Mouse (Mus musculus) hindbrain, embryonic 11.5 days (tissue): ENCODE measurements around the gene Rfx7. TPM values are rescaled to one million over a fixed set of nuclear protein-coding genes. Genes with fewer than 3 reads are reported as not detected.

Source experiments
- ATAC-seq: fragments of 200-750 bp; cut with Nextera tagmentation; 2 replicates; pipeline ENCODE4 v1.8.0; 2017; ENCODE audit warnings: mild to moderate bottlenecking, moderate TSS enrichment, moderate library complexity; ENCODE audit not compliant: low FRiP score
- DNase-seq: peaks from one replicate; pipeline ENCODE4 v3.0.0-alpha.2; 2015; ENCODE audit warnings: low spot score
- H3K27ac ChIP-seq: fragments of 300-500 bp; sonication (generic); 2 replicates; pipeline ENCODE4 v1.5.1; 2014; ENCODE audit warnings: mild to moderate bottlenecking, low read depth, low read length
- H3K27me3 ChIP-seq: fragments of 300-500 bp; sonication (generic); 2 replicates; pipeline ENCODE4 v1.6.1; 2014; ENCODE audit warnings: mild to moderate bottlenecking, low read length, moderate library complexity, mixed read lengths; ENCODE audit not compliant: control insufficient read depth, insufficient read depth
- H3K36me3 ChIP-seq: fragments of 300-500 bp; sonication (generic); 2 replicates; pipeline ENCODE4 v1.6.1; 2014; ENCODE audit warnings: mild to moderate bottlenecking, low read length, moderate library complexity, mixed read lengths; ENCODE audit not compliant: control insufficient read depth, insufficient read depth
- H3K4me1 ChIP-seq: fragments of 300-500 bp; sonication (generic); replicated peaks from 2 replicates; pipeline ENCODE4 v1.6.1; 2014; ENCODE audit warnings: low read length, mixed read lengths; ENCODE audit not compliant: control insufficient read depth, insufficient read depth
- H3K4me2 ChIP-seq: fragments of 300-500 bp; sonication (generic); replicated peaks from 2 replicates; pipeline ENCODE4 v1.6.1; 2014; ENCODE audit warnings: mild to moderate bottlenecking, low read depth, low read length
- H3K4me3 ChIP-seq: fragments of 300-500 bp; sonication (generic); 2 replicates; pipeline ENCODE4 v1.5.1; 2014; ENCODE audit warnings: low read depth, low read length
- H3K9ac ChIP-seq: fragments of 300-500 bp; sonication (generic); 2 replicates; pipeline ENCODE4 v1.6.1; 2014; ENCODE audit warnings: low read depth, low read length
- H3K9me3 ChIP-seq: fragments of 300-500 bp; sonication (generic); 2 replicates; pipeline ENCODE4 v1.6.1; 2016; ENCODE audit warnings: low read length; ENCODE audit not compliant: control insufficient read depth
- WGBS: fragments of 180-500 bp; shearing (Covaris S2); extraction: QIAGEN DNeasy Blood & Tissue Kit; methylation state at CpG from one replicate; pipeline ENCODE4 v1.1.7; 2014; 5-methylcytosine and 5-hydroxymethylcytosine counted together
- polyA plus RNA-seq: library from polyadenylated mRNA; unstranded; fragments of >200 nt; fragmentation: Nextera tagmentation; extraction: Ambion mirVana; gene quantifications from 2 replicates; pipeline ENCODE4 v1.2.1, GENCODE M21; 2014

Gene Rfx7
- polyA plus RNA-seq, 1 experiment from 2014 or later = 26.4 TPM

- H3K9ac ChIP-seq = no peak overlapping the region
- no peaks in the 10 kb centered on the region for H3K4me1 ChIP-seq
- DNase-seq (no peak), ATAC-seq (no peak)
- no peak overlapping the region for H3K4me3 ChIP-seq
- H3K9me3 ChIP-seq = no peaks in the 10 kb centered on the region
- no peak overlapping the region for H3K4me2 ChIP-seq
- no peak overlapping the region for H3K27ac ChIP-seq
- H3K27me3 ChIP-seq = no peaks in the 10 kb centered on the region
- H3K36me3 ChIP-seq = peaks cover 11% of the 10 kb centered on the region
- 91% methylated on average over 3 of the region's 3 CpGs for WGBS
Measured at GRCm38 (mm10) chr9:72618037-72618436, 86.0 kb downstream of the Rfx7 start.

- Histone ChIP-seq H3K36me3 (peaks cover under 1% of the 10 kb centered on the region), H3K27ac (no peak overlapping the region), H3K4me1 (no peaks in the 10 kb centered on the region), H3K4me2 (no peak overlapping the region), H3K27me3 (no peaks in the 10 kb centered on the region), H3K4me3 (no peak overlapping the region), H3K9ac (no peak overlapping the region), H3K9me3 (no peaks in the 10 kb centered on the region)
- WGBS = 88% methylated on average over 1 of the region's 1 CpGs
- DNase-seq = no peak
- no peak for ATAC-seq
Measured at GRCm38 (mm10) chr9:72623605-72624004, 91.6 kb downstream of the Rfx7 start.

- no peak for ATAC-seq
- Histone ChIP-seq H3K36me3 (no peaks in the 10 kb centered on the region), H3K27ac (no peak overlapping the region), H3K9me3 (no peaks in the 10 kb centered on the region), H3K9ac (no peak overlapping the region), H3K4me1 (no peaks in the 10 kb centered on the region), H3K4me3 (no peak overlapping the region), H3K27me3 (no peaks in the 10 kb centered on the region), H3K4me2 (no peak overlapping the region)
- no peak for DNase-seq
- 69% methylated on average over 1 of the region's 1 CpGs for whole genome bisulfite sequencing
Measured at GRCm38 (mm10) chr9:72627598-72627997, 95.6 kb downstream of the Rfx7 start.

GRCm38 (mm10) chr9:72628591-72628990, 96.6 kb downstream of the Rfx7 start:
- no peaks in the 10 kb centered on the region for H3K27me3 ChIP-seq
- no peak overlapping the region for H3K9ac ChIP-seq
- no peaks in the 10 kb centered on the region for H3K36me3 ChIP-seq
- ATAC-seq (no peak), DNase-seq (no peak)
- 47% methylated on average over 2 of the region's 2 CpGs for whole genome bisulfite sequencing
- no peaks in the 10 kb centered on the region for H3K9me3 ChIP-seq
- no peak overlapping the region for H3K4me3 ChIP-seq
- no peak overlapping the region for H3K27ac ChIP-seq
- no peak overlapping the region for H3K4me2 ChIP-seq
- no peaks in the 10 kb centered on the region for H3K4me1 ChIP-seq

- H3K9me3 ChIP-seq = no peaks in the 10 kb centered on the region
- H3K9ac ChIP-seq = no peak overlapping the region
- H3K27ac ChIP-seq = no peak overlapping the region
- ATAC-seq (no peak), DNase-seq (no peak)
- WGBS = 69% methylated on average over 1 of the region's 1 CpGs
- H3K27me3 ChIP-seq = no peaks in the 10 kb centered on the region
- H3K36me3 ChIP-seq = no peaks in the 10 kb centered on the region
- no peak overlapping the region for H3K4me3 ChIP-seq
- no peaks in the 10 kb centered on the region for H3K4me1 ChIP-seq
- H3K4me2 ChIP-seq = no peak overlapping the region
Measured at GRCm38 (mm10) chr9:72632198-72632597, 100.2 kb downstream of the Rfx7 start.

GRCm38 (mm10) chr9:72635134-72635533, 103.1 kb downstream of the Rfx7 start:
- H3K4me3 ChIP-seq = no peak overlapping the region
- ATAC-seq = no peak
- H3K4me1 ChIP-seq = no peaks in the 10 kb centered on the region; the same call in 1 of the 2 replicates
- H3K27me3 ChIP-seq = no peaks in the 10 kb centered on the region
- H3K36me3 ChIP-seq = no peaks in the 10 kb centered on the region
- no peak overlapping the region for H3K4me2 ChIP-seq
- DNase-seq = peak; percentile 69
- H3K9me3 ChIP-seq = no peaks in the 10 kb centered on the region
- no peak overlapping the region for H3K27ac ChIP-seq
- no peak overlapping the region for H3K9ac ChIP-seq

- ATAC-seq (no peak), DNase-seq (no peak)
- H3K4me2 ChIP-seq = no peak overlapping the region
- no peak overlapping the region for H3K4me3 ChIP-seq
- H3K9me3 ChIP-seq = no peaks in the 10 kb centered on the region
- WGBS = 90% methylated on average over 7 of the region's 7 CpGs
- H3K4me1 ChIP-seq = peaks cover 7% of the 10 kb centered on the region
- no peak overlapping the region for H3K27ac ChIP-seq
- no peaks in the 10 kb centered on the region for H3K27me3 ChIP-seq
- H3K9ac ChIP-seq = no peak overlapping the region
- H3K36me3 ChIP-seq = no peaks in the 10 kb centered on the region
Measured at GRCm38 (mm10) chr9:72636547-72636946, 104.5 kb downstream of the Rfx7 start.

- Histone ChIP-seq H3K27me3 (no peaks in the 10 kb centered on the region), H3K27ac (no peak overlapping the region), H3K4me2 (no peak overlapping the region), H3K4me3 (no peak overlapping the region), H3K9me3 (no peaks in the 10 kb centered on the region), H3K9ac (no peak overlapping the region), H3K4me1 (peaks cover 7% of the 10 kb centered on the region), H3K36me3 (no peaks in the 10 kb centered on the region)
- WGBS = 86% methylated on average over 8 of the region's 8 CpGs
- ATAC-seq (no peak), DNase-seq (no peak)
Measured at GRCm38 (mm10) chr9:72637243-72637642, 105.2 kb downstream of the Rfx7 start.

- peaks cover 7% of the 10 kb centered on the region for H3K4me1 ChIP-seq
- 45% methylated on average over 9 of the region's 9 CpGs for WGBS
- DNase-seq = peak; percentile 82
- ATAC-seq = peak; percentile 90
- peak overlapping the region; percentile 80 for H3K9ac ChIP-seq
- peak overlapping the region; percentile 36 for H3K4me3 ChIP-seq
- H3K4me2 ChIP-seq = peak overlapping the region; percentile 73
- H3K9me3 ChIP-seq = no peaks in the 10 kb centered on the region
- no peaks in the 10 kb centered on the region for H3K36me3 ChIP-seq
- H3K27ac ChIP-seq = peak overlapping the region; percentile 100
- no peaks in the 10 kb centered on the region for H3K27me3 ChIP-seq
Measured at GRCm38 (mm10) chr9:72638951-72639842, 107.2 kb downstream of the Rfx7 start.
